Mouse (Mus musculus): ENCODE measurements around the gene Gpsm3.

DNA sequence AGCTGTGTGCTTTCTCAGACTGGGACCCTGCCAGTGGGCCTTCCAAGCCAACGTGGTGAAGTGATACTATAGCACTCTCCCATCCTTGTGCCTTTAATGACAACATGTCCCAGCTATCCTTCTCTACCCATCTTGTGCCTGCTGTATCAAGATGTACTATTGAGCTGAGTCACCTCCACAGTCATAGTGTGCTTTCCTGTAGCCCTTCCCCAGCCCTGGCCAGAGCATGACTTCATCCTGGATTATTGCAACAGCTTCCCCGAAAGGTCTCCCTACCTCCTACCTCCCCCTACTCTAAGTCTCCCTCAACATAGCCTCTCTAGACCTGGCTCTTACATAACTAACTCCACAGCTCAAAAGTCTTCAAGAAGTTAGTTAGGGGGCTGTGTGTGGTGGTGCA lies 46.1 kb downstream of the Gpsm3 start:
- TF ChIP-seq GATA1 (IDR thresholded peaks at IDR 0.05; ENCODE audit: borderline replicate concordance, low read length) (no peak), FLI1 (IDR thresholded peaks at IDR 0.05; ENCODE audit: low read length) (no peak)

Data from megakaryocyte, embryonic 14.5 days (primary cell).